Mouse (Mus musculus): Measurements from ENCODE around the gene Tmigd3. TPM values are rescaled to one million over a fixed set of nuclear protein-coding genes. Genes with fewer than 3 reads are reported as not detected.

Gene Tmigd3
- total and polyA plus RNA-seq, 3 experiments = 0.25 TPM; not detected in 2

- dilution Hi-C loops (cut with MboI; ENCODE audit: extremely low pct_ligation_motif_present, extremely low pct_unique_long_range_greater_than_20kb, low sequenced_read_pairs) (no loop called here), in situ Hi-C loops (cut with MboI; ENCODE audit: low pct_ligation_motif_present, low pct_unique_long_range_greater_than_20kb, low sequenced_read_pairs) (no loop called here)
- no peaks in the 10 kb centered on the region for H3K27me3 ChIP-seq (replicated peaks)
- H3K4me2 ChIP-seq (ENCODE audit: insufficient read depth, low read depth, poor library complexity, severe bottlenecking) = no peak overlapping the region
- peaks cover 0 to 29% of the 10 kb centered on the region in 2 experiments for H3K36me3 ChIP-seq (replicated peaks in 1 of 2; ENCODE audit: control insufficient read depth in 1 of 2, insufficient read depth in 1 of 2, low read length in 1 of 2)
- H3K27ac ChIP-seq (ENCODE audit: insufficient read depth, low read depth) = no peak overlapping the region
- no peaks in the 10 kb centered on the region for H3K9me3 ChIP-seq (replicated peaks; ENCODE audit: low read length)
- no peak overlapping the region for H3K9ac ChIP-seq (ENCODE audit: insufficient read depth, low read depth)
- H3K4me1 ChIP-seq (ENCODE audit: control insufficient read depth in 1 of 2, insufficient read depth in 2 of 2) = peaks cover 15 to 54% of the 10 kb centered on the region in 2 experiments
- TF ChIP-seq JUND (conservative IDR thresholded peaks at IDR 0.05; ENCODE audit: low read depth, low read length) (no peak), ZNF384 (IDR thresholded peaks at IDR 0.05; ENCODE audit: low read depth, low read length) (no peak), PAX5 (IDR thresholded peaks at IDR 0.05; ENCODE audit: low read length) (no peak), TCF12 (IDR thresholded peaks at IDR 0.05; ENCODE audit: low read depth, low read length) (no peak), POLR2AphosphoS2 (IDR thresholded peaks at IDR 0.05; ENCODE audit: low read depth, low read length) (no peak), EP300 (IDR thresholded peaks at IDR 0.05; ENCODE audit: low read length) (no peak), ETS1 (conservative IDR thresholded peaks at IDR 0.05; ENCODE audit: low read depth, low read length) (no peak), E2F4 (IDR thresholded peaks at IDR 0.05; ENCODE audit: insufficient replicate concordance, low read depth, low read length) (no peak), UBTF (IDR thresholded peaks at IDR 0.05; ENCODE audit: low read depth, low read length) (no peak), HCFC1 (IDR thresholded peaks at IDR 0.05; ENCODE audit: low read depth, low read length) (no peak), GABPA (IDR thresholded peaks at IDR 0.05; ENCODE audit: insufficient replicate concordance, low read depth, low read length) (no peak), NRF1 (IDR thresholded peaks at IDR 0.05; ENCODE audit: low read depth, low read length) (no peak), MYC (IDR thresholded peaks at IDR 0.05; ENCODE audit: low read depth, low read length) (no peak), TBP (conservative IDR thresholded peaks at IDR 0.05; ENCODE audit: low read depth, low read length) (no peak)
- H3K79me2 ChIP-seq (replicated peaks; ENCODE audit: control insufficient read depth, extremely low read depth, insufficient read depth, poor library complexity, severe bottlenecking) = no peaks in the 10 kb centered on the region
- DNase-seq (ENCODE audit: extremely low read depth) = no peak
- H3K4me3 ChIP-seq (replicated peaks in 1 of 3; ENCODE audit: low read depth in 2 of 3, low read length in 2 of 3, poor library complexity in 1 of 3) = no peak overlapping the region
Measured at GRCm38 (mm10) chr3:105927561-105928194, 57.0 kb downstream of the Tmigd3 start.

GRCm38 (mm10) chr3:105928195-105928569 lies 57.5 kb downstream of the Tmigd3 start:
- Histone ChIP-seq H3K9ac (ENCODE audit: insufficient read depth, low read depth) (no peak overlapping the region), H3K4me2 (ENCODE audit: insufficient read depth, low read depth, poor library complexity, severe bottlenecking) (no peak overlapping the region), H3K36me3 (replicated peaks in 1 of 2; ENCODE audit: control insufficient read depth in 1 of 2, insufficient read depth in 1 of 2, low read length in 1 of 2) (peaks cover 0 to 29% of the 10 kb centered on the region in 2 experiments), H3K4me1 (ENCODE audit: control insufficient read depth in 1 of 2, insufficient read depth in 2 of 2) (peaks cover 15 to 51% of the 10 kb centered on the region in 2 experiments), H3K4me3 (replicated peaks in 1 of 3; ENCODE audit: low read depth in 2 of 3, low read length in 2 of 3, poor library complexity in 1 of 3) (no peak overlapping the region), H3K79me2 (replicated peaks; ENCODE audit: control insufficient read depth, extremely low read depth, insufficient read depth, poor library complexity, severe bottlenecking) (no peaks in the 10 kb centered on the region), H3K27ac (ENCODE audit: insufficient read depth, low read depth) (no peak overlapping the region), H3K9me3 (replicated peaks; ENCODE audit: low read length) (no peaks in the 10 kb centered on the region), H3K27me3 (replicated peaks) (no peaks in the 10 kb centered on the region)
- dilution Hi-C loops (cut with MboI; ENCODE audit: extremely low pct_ligation_motif_present, extremely low pct_unique_long_range_greater_than_20kb, low sequenced_read_pairs) (no loop called here), in situ Hi-C loops (cut with MboI; ENCODE audit: low pct_ligation_motif_present, low pct_unique_long_range_greater_than_20kb, low sequenced_read_pairs) (no loop called here)
- DNase-seq (ENCODE audit: extremely low read depth) = no peak
- TF ChIP-seq MXI1 (IDR thresholded peaks at IDR 0.05; ENCODE audit: low read depth, low read length) (0 out of 2 replicates have a peak, but pooled peaks have one; percentile 31), MAZ (IDR thresholded peaks at IDR 0.05; ENCODE audit: low read depth, low read length) (no peak), GABPA (IDR thresholded peaks at IDR 0.05; ENCODE audit: insufficient replicate concordance, low read depth, low read length) (no peak), PAX5 (IDR thresholded peaks at IDR 0.05; ENCODE audit: low read length) (no peak), ZKSCAN1 (IDR thresholded peaks at IDR 0.05; ENCODE audit: borderline replicate concordance, low read depth, low read length) (no peak), MAX (IDR thresholded peaks at IDR 0.05; ENCODE audit: low read length) (0 out of 2 replicates have a peak, but pooled peaks have one; percentile 26), POLR2AphosphoS2 (IDR thresholded peaks at IDR 0.05; ENCODE audit: low read depth, low read length) (no peak), ELF1 (IDR thresholded peaks at IDR 0.05; ENCODE audit: low read depth, low read length) (no peak), UBTF (IDR thresholded peaks at IDR 0.05; ENCODE audit: low read depth, low read length) (no peak), USF2 (conservative IDR thresholded peaks at IDR 0.05; ENCODE audit: low read depth, low read length) (no peak), KAT2A (IDR thresholded peaks at IDR 0.05; ENCODE audit: insufficient replicate concordance, low read length) (0 out of 2 replicates have a peak, but pooled peaks have one; percentile 27), ZMIZ1 (IDR thresholded peaks at IDR 0.05; ENCODE audit: low read depth, low read length) (no peak), SIN3A (IDR thresholded peaks at IDR 0.05; ENCODE audit: low read length) (no peak), CHD2 (IDR thresholded peaks at IDR 0.05; ENCODE audit: low read length) (no peak), E2F4 (IDR thresholded peaks at IDR 0.05; ENCODE audit: insufficient replicate concordance, low read depth, low read length) (no peak), CTCF (conservative IDR thresholded peaks at IDR 0.05 in 1 of 2, IDR thresholded peaks at IDR 0.05 in 1 of 2; ENCODE audit: low read depth in 2 of 2, low read length in 2 of 2) (no peak), ZC3H11A (IDR thresholded peaks at IDR 0.05; ENCODE audit: low read depth, low read length) (no peak), RCOR1 (conservative IDR thresholded peaks at IDR 0.05; ENCODE audit: low read depth, low read length) (no peak), BHLHE40 (IDR thresholded peaks at IDR 0.05; ENCODE audit: low read depth, low read length) (peak; percentile 70), RAD21 (IDR thresholded peaks at IDR 0.05; ENCODE audit: low read depth, low read length) (no peak), EP300 (IDR thresholded peaks at IDR 0.05; ENCODE audit: low read length) (peak; percentile 26; the same call in 1 of the 2 replicates)

Data from CH12.LX (cell line).